Mouse (Mus musculus) kidney, adult 11 months (tissue): ENCODE measurements around the gene Gm8879.
"Not testable (repeated sequence)": the region's sequence is repeated elsewhere in the genome, so short reads cannot be mapped to it uniquely, and the experiment has no call there.

Experiments
- DNase-seq: peaks from one replicate; pipeline ENCODE4 v3.0.0; 2022

Gm8879 gene

GRCm38 (mm10) chr5:11127334-11127733 is at the start of gene Gm8879:
Gene Gm8879 (plus strand): TSS chr5:11127634.
- DNase-seq: not testable (repeated sequence)

GRCm38 (mm10) chr5:11138031-11138430 is 10.6 kb downstream of the Gm8879 start:
- not testable (repeated sequence) for DNase-seq
